Mouse (Mus musculus) liver, embryonic 14.5 days (tissue): ENCODE results near the gene Rsph10b. TPM values are rescaled to one million over a fixed set of nuclear protein-coding genes. Genes with fewer than 3 reads are reported as not detected.

Source experiments
- ATAC-seq: fragments of 200-750 bp; cut with Nextera tagmentation; 2 replicates; pipeline ENCODE4 v1.8.0; 2017; ENCODE audit warnings: moderate number of reproducible peaks, mild to moderate bottlenecking, moderate library complexity; ENCODE audit not compliant: insufficient read depth
- DNase-seq, 3 experiments: peaks; one replicate each; pipeline ENCODE4 v3.0.0-alpha.2; 2012 to 2013; ENCODE audit warnings: low read depth in 3 of 3, low spot score in 3 of 3
- H3K27ac ChIP-seq: fragments of 300-500 bp; sonication (generic); 2 replicates; pipeline ENCODE4 v1.5.1; 2014; ENCODE audit warnings: moderate library complexity, mild to moderate bottlenecking, control low read depth, inconsistent platforms
- H3K27me3 ChIP-seq: fragments of 300-500 bp; sonication (generic); 2 replicates; pipeline ENCODE4 v1.6.1; 2014; ENCODE audit warnings: mild to moderate bottlenecking, low read length, moderate library complexity; ENCODE audit not compliant: control insufficient read depth, insufficient read depth
- H3K36me3 ChIP-seq: fragments of 300-500 bp; sonication (generic); replicated peaks from 2 replicates; pipeline ENCODE4 v1.6.1; 2014; ENCODE audit warnings: low read depth; ENCODE audit not compliant: control insufficient read depth, insufficient read depth
- H3K4me1 ChIP-seq, 2 experiments: fragments of 200-500 bp in 1 of 2; fragments of 300-500 bp in 1 of 2; sonication (generic) in 1 of 2; replicated peaks; 2 replicates each; pipeline ENCODE4 v1.6.1; 2012 to 2014; ENCODE audit warnings: antibody characterized with exemption in 1 of 2, inconsistent platforms in 1 of 2, low read length in 1 of 2; ENCODE audit not compliant: control insufficient read depth in 2 of 2, insufficient read depth in 2 of 2
- H3K4me2 ChIP-seq: fragments of 300-500 bp; sonication (generic); 2 replicates; pipeline ENCODE4 v1.6.1; 2014; ENCODE audit warnings: low read depth, mild to moderate bottlenecking, control low read depth, moderate library complexity
- H3K4me3 ChIP-seq, 2 experiments: fragments of 200-500 bp in 1 of 2; fragments of 300-500 bp in 1 of 2; sonication (generic) in 1 of 2; 2 replicates each; pipeline ENCODE4 v1.5.1; 2012 to 2014; ENCODE audit warnings: low read depth in 2 of 2, low read length in 2 of 2, mild to moderate bottlenecking in 2 of 2, control low read depth in 1 of 2, inconsistent platforms in 1 of 2, moderate library complexity in 1 of 2; ENCODE audit not compliant: insufficient read depth in 1 of 2
- H3K9ac ChIP-seq: fragments of 300-500 bp; sonication (generic); replicated peaks from 2 replicates; pipeline ENCODE4 v1.6.1; 2014; ENCODE audit warnings: mild to moderate bottlenecking, control low read depth, moderate library complexity
- H3K9me3 ChIP-seq: fragments of 300-500 bp; sonication (generic); 2 replicates; pipeline ENCODE4 v1.6.1; 2016; ENCODE audit warnings: low read length, mixed read lengths; ENCODE audit not compliant: control insufficient read depth
- CTCF ChIP-seq: IDR thresholded peaks from 2 replicates; pipeline ENCODE4 v1.5.1; 2016; ENCODE audit warnings: antibody characterized with exemption, low read depth, control low read depth
- EP300 ChIP-seq: IDR thresholded peaks from 2 replicates; pipeline ENCODE4 v1.6.1; 2016; ENCODE audit warnings: antibody characterized with exemption, low read depth
- WGBS: fragments of 180-500 bp; shearing (Covaris S2); extraction: QIAGEN DNeasy Blood & Tissue Kit; methylation state at CpG from one replicate; pipeline ENCODE4 v1.1.7; 2014; ENCODE audit not compliant: insufficient replicate concordance; 5-methylcytosine and 5-hydroxymethylcytosine counted together
- polyA plus RNA-seq, 2 experiments: library from polyadenylated mRNA; depleted of rRNA in 1 of 2; stranded (reverse) in 1 of 2; unstranded in 1 of 2; fragments of >200 nt; fragmentation: Nextera tagmentation in 1 of 2; extraction: Ambion mirVana in 1 of 2; gene quantifications; 2 replicates each; pipeline versions ENCODE4 v1.2.1 to v1.2.3; 2012 to 2014

Rsph10b gene
- polyA plus RNA-seq, 2 experiments = 0.44 to 0.66 TPM

DNA sequence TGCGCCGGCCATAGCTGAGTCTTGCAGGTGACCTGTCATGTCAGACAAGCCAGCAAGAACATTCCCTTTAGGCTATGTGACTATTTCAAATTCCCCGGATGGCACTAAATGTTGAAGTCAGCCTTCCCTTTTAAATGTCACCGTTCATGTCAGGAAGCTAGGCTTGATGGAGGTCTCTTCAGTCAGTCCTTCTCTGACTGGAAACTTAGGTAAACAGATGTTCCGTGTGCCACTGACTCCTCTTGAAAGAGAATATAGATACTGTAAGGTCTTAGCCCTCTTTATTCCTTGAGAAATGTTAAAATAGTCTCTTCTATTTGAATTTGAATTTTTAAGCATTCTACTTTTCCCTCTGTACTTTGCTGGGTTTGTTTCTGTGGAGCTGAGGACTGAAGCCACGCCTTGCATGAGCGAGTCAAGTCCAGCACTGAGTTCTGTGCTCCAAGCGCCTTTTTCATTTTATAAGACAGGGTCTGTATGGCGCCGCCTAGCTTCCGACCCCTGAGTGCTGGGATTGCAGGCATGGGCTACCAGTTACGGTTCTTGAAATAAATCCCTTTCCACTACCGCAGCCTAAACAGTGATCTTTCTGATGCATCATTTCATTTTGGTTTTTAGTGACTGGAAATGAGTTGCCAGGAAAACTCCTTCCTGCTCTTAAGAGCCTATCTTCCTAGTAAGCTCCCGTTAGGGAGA lies 35.1 kb upstream of the Rsph10b start, which contains the start of gene Ankrd61:
Ankrd61 (minus strand) TSS at position 51 of the 696 bp plus-strand sequence.
- no peak within 1 kb of the TSS for H3K27ac ChIP-seq
- DNase-seq (no peak), ATAC-seq (no peak)
- no peak within 1 kb of the TSS for H3K4me2 ChIP-seq
- H3K9ac ChIP-seq = no peak within 1 kb of the TSS
- 91% methylated on average over 14 of the region's 14 CpGs for WGBS
- peaks cover 0 to 7% of the 10 kb centered on the region in 2 experiments; a peak in 2 of 4 replicates for H3K4me1 ChIP-seq
- no peak within 1 kb of the TSS for H3K4me3 ChIP-seq
- H3K9me3 ChIP-seq = no peaks in the 10 kb centered on the region
- peaks cover 96% of the 10 kb centered on the region for H3K36me3 ChIP-seq
- H3K27me3 ChIP-seq = no peaks in the 10 kb centered on the region
- TF ChIP-seq EP300 (no peak), CTCF (0 out of 2 replicates have a peak, but pooled peaks have one; percentile 18)

DNA sequence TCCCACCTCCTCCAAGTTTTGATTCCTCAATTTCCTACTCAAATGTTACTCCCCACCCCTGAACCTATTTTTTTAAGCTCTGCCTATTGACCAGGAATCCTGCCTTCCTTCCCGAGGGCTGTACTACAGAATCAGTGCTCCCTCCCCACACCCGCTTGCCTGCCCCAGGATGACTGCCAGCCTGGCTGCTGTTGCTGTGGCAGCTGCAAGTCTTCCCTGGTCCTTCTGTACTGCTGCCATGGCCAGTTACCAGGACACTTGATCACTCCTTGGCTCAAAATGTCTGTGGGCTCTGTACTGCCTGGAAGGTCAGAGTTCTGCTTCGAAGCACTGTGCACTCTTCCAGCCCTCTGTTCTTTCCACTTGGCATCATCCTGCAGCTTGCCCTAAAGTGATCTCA lies 30.7 kb upstream of the Rsph10b start:
- WGBS = 83% methylated on average over 3 of the region's 3 CpGs
- no peak overlapping the region for H3K4me2 ChIP-seq
- H3K4me1 ChIP-seq = peaks cover 0 to 15% of the 10 kb centered on the region in 2 experiments
- no peaks in the 10 kb centered on the region for H3K9me3 ChIP-seq
- H3K27ac ChIP-seq = no peak overlapping the region
- H3K9ac ChIP-seq = no peak overlapping the region
- peaks cover 84% of the 10 kb centered on the region for H3K36me3 ChIP-seq
- no peaks in the 10 kb centered on the region for H3K27me3 ChIP-seq
- no peak overlapping the region for H3K4me3 ChIP-seq
- no peak for TF ChIP-seq CTCF
- TF ChIP-seq EP300 = no peak
- ATAC-seq (no peak), DNase-seq (no peak)

DNA sequence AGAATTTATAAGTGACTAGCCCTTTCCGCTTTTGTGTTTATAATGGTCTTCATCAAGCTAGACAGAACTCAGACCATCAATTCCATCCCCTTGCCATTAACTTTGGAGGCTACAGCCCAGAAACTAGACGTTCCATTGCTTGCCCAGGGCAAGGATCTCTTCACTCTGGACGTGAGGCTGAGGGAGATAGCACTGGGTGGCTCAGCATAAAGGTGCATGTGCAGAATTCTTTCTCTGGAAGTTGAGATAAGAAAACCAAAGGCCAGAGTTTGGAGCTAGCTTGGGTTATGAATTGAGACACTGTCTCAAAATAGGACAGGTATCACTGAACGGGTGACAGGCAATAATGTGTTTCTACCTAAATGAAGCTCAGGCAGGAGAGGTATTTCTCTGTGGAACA lies 29.0 kb upstream of the Rsph10b start:
- no peak overlapping the region for H3K27ac ChIP-seq
- ATAC-seq = peak; percentile 64
- peaks cover 11 to 25% of the 10 kb centered on the region in 2 experiments for H3K4me1 ChIP-seq
- no peak overlapping the region for H3K4me3 ChIP-seq
- no peaks in the 10 kb centered on the region for H3K27me3 ChIP-seq
- H3K36me3 ChIP-seq = peaks cover 67% of the 10 kb centered on the region
- no peaks in the 10 kb centered on the region for H3K9me3 ChIP-seq
- no peak overlapping the region for H3K9ac ChIP-seq
- no peak overlapping the region for H3K4me2 ChIP-seq
- peak in 2 of 3 experiments; percentile 30 to 43 for DNase-seq
- TF ChIP-seq EP300 (peak; percentile 59; the same call in 1 of the 2 replicates), CTCF (no peak)
- 32% methylated on average over 4 of the region's 4 CpGs for WGBS

DNA sequence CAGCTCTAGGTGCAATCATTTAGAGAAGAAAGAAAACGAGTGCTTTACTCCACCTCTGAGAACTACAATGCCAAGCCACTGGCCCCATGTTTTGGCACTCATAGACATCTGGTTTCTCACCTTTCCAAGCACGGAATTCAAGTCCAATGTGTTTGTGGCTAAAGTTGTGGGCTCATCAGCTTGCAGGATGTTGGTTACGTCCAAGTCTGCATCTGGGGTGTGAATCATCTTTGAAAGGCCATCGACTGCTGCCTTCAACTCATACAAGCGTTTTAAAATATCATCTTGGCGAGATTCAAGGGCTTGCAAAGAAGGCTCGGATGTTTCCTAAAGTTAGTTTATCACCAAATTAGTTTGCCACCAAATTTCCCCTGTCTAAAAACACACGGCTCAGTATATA lies 26.4 kb upstream of the Rsph10b start:
- Histone ChIP-seq H3K36me3 (peaks cover 41% of the 10 kb centered on the region), H3K4me1 (peaks cover 16 to 31% of the 10 kb centered on the region in 2 experiments)
- WGBS = 80% methylated on average over 8 of the region's 8 CpGs

DNA sequence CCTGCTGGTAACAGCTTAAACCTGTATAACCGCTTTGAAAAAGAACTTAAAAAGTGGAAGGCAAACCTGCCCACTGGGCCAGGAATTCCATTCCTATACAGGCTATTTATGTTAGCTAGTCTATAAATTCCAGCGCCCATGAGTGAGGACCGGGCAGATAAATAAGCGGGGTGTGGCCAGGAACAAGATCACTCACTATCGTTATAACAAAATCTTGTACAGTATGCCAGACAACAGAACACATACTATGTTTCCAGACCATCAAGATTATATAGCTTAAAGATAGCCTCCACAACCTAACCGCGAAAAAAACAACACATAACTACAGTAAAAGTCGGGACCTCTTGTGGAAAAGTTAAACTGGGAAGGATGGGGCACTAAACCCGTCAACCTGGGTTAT lies 23.9 kb upstream of the Rsph10b start:
- no peaks in the 10 kb centered on the region for H3K27me3 ChIP-seq
- WGBS = under 1% methylated on average over 9 of the region's 9 CpGs
- no peak for TF ChIP-seq EP300
- TF ChIP-seq CTCF = no peak
- H3K4me1 ChIP-seq = peaks cover 16 to 21% of the 10 kb centered on the region in 2 experiments
- peaks cover 20% of the 10 kb centered on the region for H3K36me3 ChIP-seq
- peak overlapping the region; percentile 85 for H3K9ac ChIP-seq
- ATAC-seq (peak; percentile 31; the same call in 1 of the 2 replicates), DNase-seq (peak in 2 of 3 experiments; percentile 38 to 41)
- H3K27ac ChIP-seq = peak overlapping the region; percentile 93
- peak overlapping the region; percentile 99 for H3K4me2 ChIP-seq
- H3K4me3 ChIP-seq = peak overlapping the region; percentile 69 to 84
- H3K9me3 ChIP-seq = no peaks in the 10 kb centered on the region

More for the DNA sequence above, 26.4 kb upstream of the Rsph10b start:
- ATAC-seq (no peak), DNase-seq (no peak)
- no peak for TF ChIP-seq CTCF
- no peak for TF ChIP-seq EP300
- H3K27me3 ChIP-seq = no peaks in the 10 kb centered on the region
- no peak overlapping the region for H3K4me2 ChIP-seq
- H3K9ac ChIP-seq = no peak overlapping the region
- no peaks in the 10 kb centered on the region for H3K9me3 ChIP-seq
- no peak overlapping the region for H3K27ac ChIP-seq
- no peak overlapping the region for H3K4me3 ChIP-seq
